Mouse (Mus musculus) spleen, postnatal 36 days (tissue): Measurements from ENCODE around the gene Fam90a1b.
"Not testable (repeated sequence)": the region's sequence is repeated elsewhere in the genome, so short reads cannot be mapped to it uniquely, and the experiment has no call there.

Experiments
- DNase-seq, 2 experiments: peaks; one replicate each; pipeline ENCODE4 v3.0.0; 2022; ENCODE audit warnings: low spot score in 2 of 2, mixed read lengths in 1 of 2

Gene Fam90a1b

GRCm38 (mm10) chrX:94366670-94367241 is at the start of gene Fam90a1b, which contains the start of gene Apoo:
TSS of gene Fam90a1b (minus strand) at chrX:94366777.
TSS of gene Apoo (plus strand) at chrX:94367117.
- peak; percentile 95 to 96 for DNase-seq

GRCm38 (mm10) chrX:94408975-94409374 is 42.4 kb upstream of the Fam90a1b start:
- DNase-seq: no peak

- no peak for DNase-seq
These were observed 12.2 kb upstream of the Fam90a1b start for GRCm38 (mm10) chrX:94378734-94379133.

- DNase-seq: peak in 1 of 2 experiments; percentile 2
These were observed 671 bp upstream of the Fam90a1b start for GRCm38 (mm10) chrX:94367248-94367647.

- DNase-seq: no peak
These were observed 548 bp downstream of the Fam90a1b start for GRCm38 (mm10) chrX:94366029-94366428.

GRCm38 (mm10) chrX:94365381-94365925 is 1.1 kb downstream of the Fam90a1b start:
- no peak for DNase-seq

GRCm38 (mm10) chrX:94343638-94344037 is 22.9 kb downstream of the Fam90a1b start:
- DNase-seq: not testable (repeated sequence)

- DNase-seq: no peak
These were observed 45.3 kb downstream of the Fam90a1b start for GRCm38 (mm10) chrX:94321036-94321902.
